Mouse (Mus musculus) Patski (cell line): ENCODE results near the gene Gm49398. TPM values are rescaled to one million over a fixed set of nuclear protein-coding genes. Genes with fewer than 3 reads are reported as not detected.

Experiments
- ATAC-seq: fragments of 100-300 bp; one replicate; pipeline ENCODE4 v1.8.0; 2021
- CTCF ChIA-PET: fragments of 350-600 bp; sonication (Branson Sonifier 250); formaldehyde crosslinking; loops from one replicate; lab custom pipeline; 2022; ENCODE audit warnings: inconsistent platforms; lab: Charles Lee
- POLR2A ChIA-PET: fragments of 350-600 bp; sonication (Branson Sonifier 250); formaldehyde crosslinking; loops from one replicate; lab custom pipeline; 2022; ENCODE audit warnings: antibody characterized with exemption, inconsistent platforms; lab: Charles Lee
- DNase-seq: peaks from one replicate; pipeline ENCODE4 v3.0.0-alpha.2; 2011; ENCODE audit warnings: low read depth, low spot score
- H3K27me3 ChIP-seq: fragments of 371-371 bp; one replicate; pipeline ENCODE4 v1.5.1; 2021
- CTCF ChIP-seq: fragments of 100-300 bp; IDR thresholded peaks from one replicate; pipeline ENCODE4 v1.5.1; 2021
- in situ Hi-C: fragments of 300-500 bp; cut with MboI; formaldehyde crosslinking; loops from 3 replicates; pipeline ENCODE4 v1.11.1; 2018; ENCODE audit warnings: low pct_unique_long_range_greater_than_20kb, mixed read lengths
- polyA plus RNA-seq: library from polyadenylated mRNA; unstranded; gene quantifications from one replicate; pipeline ENCODE4 v1.2.3, GENCODE M21; 2021

Gene Gm49398
- not detected for polyA plus RNA-seq

DNA sequence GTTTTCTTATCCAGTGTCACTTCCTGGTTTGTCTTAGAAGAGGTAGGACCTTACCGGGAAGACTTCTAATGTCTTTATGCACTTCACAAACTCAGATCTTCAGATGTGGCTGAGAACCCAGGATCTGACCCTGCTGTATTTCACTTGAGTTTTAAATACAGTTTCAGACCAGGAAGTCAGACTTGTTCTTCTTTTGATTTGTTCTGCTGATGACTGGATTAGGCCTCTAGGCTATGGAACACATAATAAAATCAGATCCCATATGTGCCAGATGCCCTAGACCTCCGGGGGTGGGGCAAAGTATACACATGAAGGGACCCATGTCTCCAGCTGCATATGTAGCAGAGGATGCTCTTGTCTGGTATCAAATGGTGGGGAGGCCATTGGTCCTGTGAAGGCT lies at the start of gene Gm49398:
Gene Gm49398, minus strand, starts transcription at position 101 of the 400 bp plus-strand sequence.
- TF ChIP-seq CTCF: no peak
- in situ Hi-C loops: no loop called here
- no peak for ATAC-seq
- DNase-seq: no peak
- CTCF ChIA-PET: no interaction called here
- POLR2A ChIA-PET: no interaction called here
- no peaks in the 10 kb centered on the region for H3K27me3 ChIP-seq

DNA sequence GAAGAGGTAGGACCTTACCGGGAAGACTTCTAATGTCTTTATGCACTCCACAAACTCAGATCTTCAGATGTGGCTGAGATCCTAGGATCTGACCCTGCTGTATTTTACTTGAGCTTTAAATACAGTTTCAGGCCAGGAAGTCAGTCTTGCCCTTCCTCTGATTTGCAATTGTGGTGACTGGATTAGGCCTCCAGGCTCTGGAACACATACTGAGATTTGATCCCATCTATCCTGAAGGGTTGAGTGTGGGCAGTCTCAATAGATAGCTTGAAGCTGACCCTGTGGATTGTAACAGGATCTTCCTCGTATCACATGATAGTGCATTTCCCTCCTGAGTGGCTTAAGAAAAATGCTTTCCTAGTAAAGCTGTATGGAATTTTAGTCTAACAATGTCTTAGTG lies 33.4 kb downstream of the Gm49398 start, which contains the start of gene Cts8:
Gene Cts8, minus strand, starts transcription at position 101 of the 400 bp plus-strand sequence.
- no peak for ATAC-seq
- TF ChIP-seq CTCF: no peak
- ChIA-PET CTCF (no interaction called here), POLR2A (no interaction called here)
- no peaks in the 10 kb centered on the region for H3K27me3 ChIP-seq
- in situ Hi-C loops: no loop called here
- no peak for DNase-seq

DNA sequence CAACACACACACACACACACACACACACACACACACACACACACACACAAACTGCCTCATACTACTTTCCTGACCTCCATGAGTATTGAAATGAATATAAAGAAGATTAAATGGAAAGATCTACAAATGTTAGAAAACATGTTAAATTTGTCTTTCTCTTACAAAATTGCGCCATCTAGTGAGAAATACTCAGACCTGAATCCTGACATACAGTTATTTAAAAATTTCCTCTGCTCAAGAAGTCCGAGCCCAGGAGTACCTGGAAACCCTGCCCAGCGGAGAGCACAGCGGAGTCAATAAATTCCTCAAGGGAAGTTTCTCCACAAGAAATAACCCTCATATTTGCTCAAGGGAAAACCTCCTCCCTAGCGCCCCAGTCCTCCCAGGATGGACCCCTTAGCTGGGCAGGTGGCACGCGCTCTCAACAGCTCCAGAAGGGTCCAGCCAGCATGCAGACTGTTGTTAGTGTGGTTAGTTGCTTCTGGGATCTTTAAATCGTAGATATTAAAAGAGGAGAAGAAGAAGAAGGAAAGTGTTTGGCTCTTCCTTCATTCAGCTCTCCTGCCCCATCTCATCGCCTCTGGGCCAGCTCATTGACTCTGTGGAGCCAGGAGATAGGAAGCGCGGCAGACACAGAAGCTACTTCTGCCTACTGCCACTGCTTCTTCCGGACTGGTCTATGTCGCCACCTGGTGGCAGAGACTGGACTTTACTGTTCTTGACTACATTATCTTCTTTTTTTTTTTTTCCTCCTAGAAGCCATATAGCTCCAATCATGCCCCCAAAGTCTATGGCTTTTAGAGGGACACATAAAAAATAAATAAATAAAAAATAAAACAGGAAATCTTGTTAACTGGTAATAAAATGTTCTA lies 47.3 kb downstream of the Gm49398 start:
- POLR2A ChIA-PET: no interaction called here

DNA sequence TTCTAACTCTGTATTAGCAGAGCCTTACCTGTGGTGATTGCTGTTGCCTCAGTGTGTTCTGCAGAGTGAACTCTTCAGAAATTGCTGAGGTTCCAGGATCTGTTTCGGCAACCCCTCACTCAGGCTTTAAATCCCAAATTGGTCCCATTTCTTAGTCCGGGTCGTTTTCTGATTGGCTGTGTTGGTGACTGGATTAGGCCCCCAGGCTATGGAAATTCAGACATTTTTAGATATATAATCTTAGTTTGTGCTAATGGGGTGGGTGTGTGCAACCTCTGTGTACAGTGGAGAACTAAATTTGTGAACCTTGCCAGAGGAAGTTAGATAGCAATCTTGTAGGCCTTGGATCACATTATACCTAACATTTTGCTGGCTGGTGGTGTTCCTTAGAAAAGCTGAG lies 85.3 kb downstream of the Gm49398 start, which contains the start of gene Cts6:
Gene Cts6, minus strand, starts transcription at position 101 of the 400 bp plus-strand sequence.
- DNase-seq (no peak), ATAC-seq (no peak)
- H3K27me3 ChIP-seq: no peaks in the 10 kb centered on the region
- ChIA-PET POLR2A (no interaction called here), CTCF (no interaction called here)
- no peak for TF ChIP-seq CTCF
- in situ Hi-C loops: no loop called here

More for the DNA sequence above, 47.3 kb downstream of the Gm49398 start:
- ATAC-seq: peak; percentile 84
- CTCF ChIA-PET: interaction anchor here (0.8 to 2.5 kb wide), 6 partner anchors 9 to 482 kb away, joined by 3 to 9 read pairs (median 3); no protein-coding TSS in a partner anchor
- peak; percentile 2 for DNase-seq
- in situ Hi-C loops: loop anchor here (5.0 to 25.0 kb wide), 3 partner anchors 237 to 654 kb away; partner anchors contain the start of gene Ctsj
- no peaks in the 10 kb centered on the region for H3K27me3 ChIP-seq
- TF ChIP-seq CTCF: peak; percentile 59

Other genes starting within 250 kb of the Gm49398 start
- not detected for gene Ctsq, start 248.2 kb downstream of the Gm49398 start, polyA plus RNA-seq
- not detected for gene Ctsr, start 124.6 kb downstream of the Gm49398 start, polyA plus RNA-seq
- gene Cts6, start 85.4 kb downstream of the Gm49398 start, polyA plus RNA-seq: not detected
- 0.03 TPM for gene Cts8, start 33.5 kb downstream of the Gm49398 start, polyA plus RNA-seq
- not detected for gene Cts7, start 69.4 kb upstream of the Gm49398 start, polyA plus RNA-seq